Mouse (Mus musculus) hematopoietic stem cell, adult 5-6 weeks (primary cell): ENCODE data around the gene Ndc1. TPM values are rescaled to one million over a fixed set of nuclear protein-coding genes. Genes with fewer than 3 reads are reported as not detected.
"Not testable (repeated sequence)": the region's sequence is repeated elsewhere in the genome, so short reads cannot be mapped to it uniquely, and the experiment has no call there.

Experiments used
- ATAC-seq, 2 experiments: fragments of 125-278 bp in 1 of 2; replicated peaks in 1 of 2; 2 replicates each; pipeline ENCODE4 v1.8.0; 2016 to 2017; ENCODE audit warnings: inconsistent platforms in 2 of 2, mild to moderate bottlenecking in 2 of 2, moderate number of reproducible peaks in 2 of 2, low read depth in 1 of 2, moderate TSS enrichment in 1 of 2; ENCODE audit not compliant: low FRiP score in 2 of 2, poor library complexity in 2 of 2, severe bottlenecking in 2 of 2, insufficient read depth in 1 of 2, low TSS enrichment in 1 of 2
- total RNA-seq: library from RNA; stranded (forward); fragments of 172-1452, 232-1000 nt; gene quantifications from 2 replicates; pipeline ENCODE4 v1.2.3, GENCODE M21; 2017

The Ndc1 gene
- total RNA-seq = 33.0 and 45.3 TPM in 2 replicates

GRCm38 (mm10) chr4:107367567-107368314, at the start of gene Ndc1:
Gene Ndc1, plus strand, starts transcription at chr4:107367784.
- peak; percentile 90 to 95 for ATAC-seq

GRCm38 (mm10) chr4:107318646-107319045, 48.9 kb upstream of the Ndc1 start:
- ATAC-seq = no peak

- no peak for ATAC-seq
Measured at GRCm38 (mm10) chr4:107321041-107321440, 46.5 kb upstream of the Ndc1 start.

- ATAC-seq = no peak
Measured at GRCm38 (mm10) chr4:107323113-107323512, 44.5 kb upstream of the Ndc1 start.

DNA sequence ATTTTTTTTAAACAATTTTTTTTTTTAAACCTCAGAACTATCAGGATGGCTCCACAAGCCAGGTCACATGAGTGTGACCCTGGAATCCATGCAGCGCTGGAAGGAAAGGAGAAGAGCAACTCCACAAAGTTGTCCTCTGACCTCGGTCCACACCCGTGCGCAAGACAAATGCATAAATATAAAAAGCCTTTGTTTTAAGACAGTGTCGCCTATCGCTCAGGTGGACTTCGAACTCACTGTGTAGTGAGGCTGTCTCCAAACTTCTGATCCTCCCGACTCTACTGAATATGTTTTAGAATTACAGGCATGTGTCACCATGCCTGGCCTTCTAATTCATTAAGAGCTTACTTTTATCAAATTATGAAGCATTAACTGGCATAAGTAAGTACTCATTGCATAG, 39.1 kb upstream of the Ndc1 start:
- ATAC-seq = no peak

DNA sequence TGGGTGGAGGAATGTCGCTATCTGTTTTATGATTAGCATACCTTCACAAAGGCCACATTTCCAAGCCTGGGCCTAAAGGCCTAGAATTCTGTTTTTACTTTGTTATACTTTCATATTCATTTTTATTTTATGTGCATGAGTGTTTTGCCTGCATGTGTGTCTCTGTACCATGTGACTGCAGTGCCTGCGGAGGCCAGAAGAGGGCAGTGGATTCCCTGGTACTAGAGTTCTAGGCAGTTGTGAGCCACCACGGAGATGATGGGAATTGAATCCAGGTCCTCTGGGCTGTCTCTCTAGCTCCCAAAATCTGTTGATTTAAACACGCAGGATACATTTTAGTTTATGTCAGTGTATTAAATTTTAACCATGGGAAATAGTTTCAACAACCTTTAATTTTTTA, 34.1 kb upstream of the Ndc1 start:
- no peak for ATAC-seq

GRCm38 (mm10) chr4:107336356-107336755, 31.2 kb upstream of the Ndc1 start:
- ATAC-seq = no peak

GRCm38 (mm10) chr4:107337455-107337854, 30.1 kb upstream of the Ndc1 start:
- ATAC-seq = no peak

GRCm38 (mm10) chr4:107341354-107341753, 26.2 kb upstream of the Ndc1 start:
- no peak; a peak in 1 of 4 replicates for ATAC-seq

GRCm38 (mm10) chr4:107344612-107345011, 23.0 kb upstream of the Ndc1 start:
- ATAC-seq = no peak

DNA sequence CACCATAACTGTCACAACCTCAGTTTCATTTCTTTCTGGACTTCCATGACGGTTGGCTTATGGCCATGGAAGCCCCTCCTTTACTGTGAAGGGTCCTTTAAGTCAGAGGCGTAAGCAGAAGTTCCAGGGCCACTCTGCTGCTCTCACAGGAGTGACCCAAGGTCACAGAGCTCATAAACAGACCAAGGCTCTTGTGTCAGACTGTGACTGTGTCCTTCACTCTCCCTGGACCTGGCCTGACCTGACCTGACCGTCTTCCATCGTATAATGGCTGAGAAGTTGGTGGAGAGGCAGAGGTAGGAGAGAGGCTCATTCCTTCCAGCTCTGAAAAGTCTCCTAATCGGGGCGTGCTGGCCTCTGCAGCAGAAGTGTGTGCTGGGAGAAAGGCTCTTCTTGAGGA, 20.4 kb upstream of the Ndc1 start:
- no peak for ATAC-seq

DNA sequence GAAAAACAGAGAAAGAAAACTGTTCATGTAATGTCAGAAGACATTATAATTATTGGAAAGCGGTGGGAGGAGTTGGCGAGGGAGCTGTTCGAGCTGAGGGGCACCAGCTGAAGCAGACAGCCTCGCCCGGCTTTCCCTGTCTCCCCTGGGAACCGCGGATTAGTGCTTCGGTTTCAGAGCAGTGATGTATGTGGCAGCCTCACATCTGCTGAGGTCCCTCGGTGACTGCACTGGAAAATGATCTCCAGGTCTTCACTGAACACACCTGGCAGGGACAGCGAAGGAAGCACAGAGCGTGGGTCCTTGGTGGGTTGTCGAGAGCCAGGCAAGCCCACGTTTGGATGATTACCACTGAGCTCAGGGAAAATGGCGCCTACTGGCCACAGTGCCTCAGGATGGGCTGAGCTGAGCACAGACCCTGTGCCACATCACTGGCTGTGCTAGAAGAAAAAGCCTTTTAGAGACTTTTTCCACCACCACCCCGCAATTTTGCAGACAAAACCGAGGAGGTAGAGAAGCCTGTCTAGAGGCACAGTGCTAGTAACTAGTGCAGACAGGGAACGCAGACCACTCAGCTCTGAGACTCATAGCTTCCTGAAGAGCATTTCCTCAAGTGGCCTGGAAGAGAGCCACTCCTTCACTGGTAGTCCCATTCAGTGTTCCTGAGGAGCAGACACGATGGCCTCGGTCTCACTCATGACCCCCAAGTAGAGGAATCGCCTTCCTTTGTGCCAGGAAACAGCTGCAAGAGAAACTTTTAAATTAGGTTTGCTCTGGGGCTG, 18.9 kb upstream of the Ndc1 start:
- ATAC-seq = peak in 1 of 2 experiments; percentile 22; a peak in 1 of 4 replicates

- peak; percentile 47 to 49; a peak in 2 of 4 replicates for ATAC-seq
Measured at GRCm38 (mm10) chr4:107349311-107350008, 18.1 kb upstream of the Ndc1 start.

GRCm38 (mm10) chr4:107351368-107351767, 16.2 kb upstream of the Ndc1 start:
- ATAC-seq = no peak

- no peak for ATAC-seq
Measured at GRCm38 (mm10) chr4:107353612-107354011, 14.0 kb upstream of the Ndc1 start.

DNA sequence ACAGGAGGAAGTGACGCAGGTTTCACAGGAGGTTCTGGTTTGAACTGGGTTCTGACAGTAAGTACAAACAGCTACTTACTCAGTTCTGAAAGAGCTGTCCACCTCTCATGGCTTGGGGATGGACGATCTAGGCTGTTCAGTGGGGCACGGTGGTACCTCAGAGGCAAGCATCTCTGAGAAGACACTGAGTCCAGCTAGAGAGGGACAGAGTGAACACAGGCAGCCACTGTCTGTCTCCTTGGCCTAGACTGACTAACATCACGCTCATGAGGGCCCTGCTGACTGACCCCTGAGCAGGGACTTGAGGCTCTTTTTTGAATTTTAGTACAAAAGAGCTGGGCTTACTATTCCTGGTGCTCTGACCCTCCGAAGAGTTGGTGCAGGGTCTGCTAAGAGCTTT, 13.5 kb upstream of the Ndc1 start:
- ATAC-seq = no peak

DNA sequence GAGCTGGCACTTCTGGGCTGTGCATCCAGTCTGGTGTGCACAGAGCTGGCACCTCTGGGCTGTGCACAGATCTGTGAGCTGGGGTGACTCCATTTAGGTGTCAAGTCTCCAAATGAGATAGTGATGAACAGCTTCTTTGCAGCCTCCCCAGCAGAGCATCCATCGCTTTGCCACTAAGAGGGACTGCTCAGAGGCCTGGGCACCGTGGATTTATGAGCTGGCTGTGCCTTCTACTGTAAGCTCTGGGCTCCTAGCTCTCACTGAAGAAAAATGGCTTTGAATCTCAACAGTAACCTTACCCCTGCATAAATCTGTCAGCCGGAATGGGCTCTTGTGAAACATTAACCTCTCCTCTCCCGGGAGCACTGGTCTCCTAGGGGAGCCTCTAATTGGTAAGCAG, 13.0 kb upstream of the Ndc1 start:
- ATAC-seq = no peak

- ATAC-seq = not testable (repeated sequence)
Measured at GRCm38 (mm10) chr4:107357172-107357571, 10.4 kb upstream of the Ndc1 start.
